Mouse (Mus musculus) CD4-positive naive resting alpha-beta T cell, adult 76 days (primary cell): ENCODE measurements around the gene Twistnb. TPM values are rescaled to one million over a fixed set of nuclear protein-coding genes. Genes with fewer than 3 reads are reported as not detected.

Experiments used
- total RNA-seq: library from RNA; stranded (reverse); gene quantifications from one replicate; pipeline ENCODE4 v1.2.4, GENCODE M21; 2023

Gene Twistnb
- 59.7 TPM for total RNA-seq

DNA sequence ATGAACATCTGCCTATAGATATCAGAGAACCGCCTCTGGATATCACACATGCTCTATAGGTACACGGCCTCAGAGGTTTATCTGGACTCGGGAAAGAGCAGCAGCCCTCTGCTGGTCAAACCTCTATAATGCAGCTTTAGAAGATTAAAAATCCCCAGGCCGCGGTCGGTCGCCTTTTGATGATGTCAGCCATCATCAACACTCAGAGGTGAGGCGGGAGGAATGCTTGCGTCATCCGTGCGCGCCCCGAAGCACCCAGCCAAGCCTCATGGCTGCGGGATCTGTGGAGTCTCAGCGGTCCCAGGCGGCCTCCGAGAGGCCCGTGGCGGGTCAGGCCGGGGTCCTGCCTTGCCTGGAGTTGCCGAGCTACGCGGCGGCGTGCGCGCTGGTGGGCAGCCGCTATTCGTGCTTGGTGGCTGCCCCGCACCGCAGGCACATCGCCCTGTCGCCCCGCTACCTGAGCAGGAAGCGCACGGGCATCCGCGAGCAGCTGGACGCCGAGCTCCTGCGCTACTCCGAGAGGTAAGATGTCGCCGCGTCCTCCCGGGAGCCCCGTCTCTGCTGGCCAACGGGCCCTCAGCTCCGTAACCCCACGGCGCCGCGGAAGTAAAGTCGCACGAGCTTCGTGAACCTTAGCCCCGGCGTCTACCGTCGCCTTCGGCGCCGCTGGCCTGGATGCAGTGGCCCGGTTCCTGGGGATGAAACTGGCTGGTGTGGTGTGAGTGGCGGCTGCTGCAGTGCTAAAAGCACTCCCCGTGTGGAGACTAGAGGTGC, at the start of gene Twistnb:
TSS of gene Twistnb (plus strand) at position 249 of the 774 bp plus-strand sequence.

DNA sequence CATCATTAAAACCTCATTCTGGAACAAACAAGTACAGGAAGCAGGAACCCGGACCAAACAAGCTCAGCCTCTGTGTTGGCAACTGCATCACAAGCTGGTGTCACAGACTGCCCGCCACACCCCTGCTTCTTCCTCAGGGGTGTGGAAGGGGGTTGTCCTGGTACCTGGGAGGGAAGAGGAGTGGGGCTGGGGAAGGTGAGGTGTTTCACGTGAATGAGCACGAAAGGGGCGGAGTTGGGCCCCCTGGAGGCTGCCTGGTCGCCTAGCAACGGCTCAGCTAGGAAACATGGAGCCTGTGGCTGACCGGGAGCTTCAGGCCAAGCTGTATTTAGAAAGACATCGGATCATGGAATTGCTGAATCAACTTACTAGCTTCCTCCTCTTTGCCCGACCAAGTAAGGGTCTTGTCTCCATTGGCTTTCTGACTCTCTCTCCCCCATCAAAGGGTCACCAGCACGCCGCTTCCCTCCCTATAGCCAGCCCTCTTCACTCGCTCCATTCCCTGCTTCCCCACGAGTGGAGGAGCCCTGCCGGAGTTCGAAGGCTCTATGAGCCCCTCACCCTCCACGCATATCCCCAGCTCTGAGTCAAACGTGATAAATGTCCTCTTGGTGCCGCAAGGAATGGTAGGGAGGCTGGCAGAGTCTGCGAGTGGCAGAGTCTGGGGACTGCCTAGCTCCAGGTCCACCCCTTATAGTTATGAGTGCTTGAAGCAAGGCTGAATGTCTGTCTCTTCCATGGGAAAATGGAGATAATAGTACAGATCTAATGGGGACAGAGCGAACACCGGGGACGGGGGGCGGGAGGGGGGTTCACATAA, 34.4 kb upstream of the Twistnb start, which contains the start of gene Efcab10:
TSS of gene Efcab10 (plus strand) at position 51 of the 820 bp plus-strand sequence.

Other genes starting within 250 kb of the Twistnb start
- gene Efcab10, start 34.8 kb upstream of the Twistnb start, total RNA-seq: not detected